Mouse (Mus musculus): ENCODE data around the gene Mms19. TPM values are rescaled to one million over a fixed set of nuclear protein-coding genes. Genes with fewer than 3 reads are reported as not detected.

Mms19 gene
- polyA plus RNA-seq, 1 experiment from 2014 or later, result 41.5 TPM

DNA sequence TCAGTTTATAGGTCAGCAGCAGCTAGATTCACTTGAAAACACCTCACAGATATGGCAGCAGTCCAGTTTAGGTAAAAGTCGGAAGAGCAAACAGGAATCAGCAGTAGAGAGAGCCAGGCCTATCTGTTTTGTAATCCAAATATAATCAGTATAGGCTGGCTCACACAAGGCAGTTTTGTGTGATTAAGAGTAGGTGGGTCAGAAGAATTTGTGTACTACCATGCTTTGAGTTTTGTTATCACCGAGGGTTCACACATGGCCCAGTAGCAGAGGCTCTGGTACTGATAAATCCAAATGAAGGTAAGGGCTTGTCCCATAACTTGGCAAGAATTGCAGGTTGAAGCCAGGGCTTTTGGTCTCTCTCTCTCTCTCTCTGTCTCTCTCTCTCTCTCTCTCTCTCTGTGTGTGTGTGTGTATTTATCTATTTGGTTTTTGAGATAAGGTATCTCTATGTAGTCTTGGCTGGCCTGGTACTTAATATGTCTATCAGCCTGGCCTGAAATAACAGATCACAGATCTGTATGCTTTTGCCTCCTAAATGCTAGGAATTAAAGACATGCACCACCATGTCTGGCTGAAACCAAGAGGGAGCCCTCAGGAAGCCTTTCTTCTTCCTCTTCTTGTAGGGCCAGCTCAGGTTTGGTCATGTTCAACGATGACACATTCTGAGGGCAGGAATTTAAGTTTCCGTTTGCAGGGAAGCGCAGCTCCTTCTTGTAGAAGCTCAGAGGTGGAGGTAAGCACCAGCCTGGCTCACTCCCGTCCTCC, 74.5 kb downstream of the Mms19 start:
- Histone ChIP-seq H3K4me2 (replicated peaks) (no peak overlapping the region), H3K36me3 (no peaks in the 10 kb centered on the region), H3K9ac (no peak overlapping the region), H3K27me3 (no peaks in the 10 kb centered on the region), H3K4me3 (no peak overlapping the region), H3K4me1 (no peaks in the 10 kb centered on the region), H3K9me3 (no peaks in the 10 kb centered on the region), H3K27ac (no peak overlapping the region)
- ATAC-seq (ENCODE audit: insufficient number of reproducible peaks, insufficient read depth, low FRiP score, low TSS enrichment), result no peak
- WGBS, result 63% methylated on average over 6 of the region's 6 CpGs

DNA sequence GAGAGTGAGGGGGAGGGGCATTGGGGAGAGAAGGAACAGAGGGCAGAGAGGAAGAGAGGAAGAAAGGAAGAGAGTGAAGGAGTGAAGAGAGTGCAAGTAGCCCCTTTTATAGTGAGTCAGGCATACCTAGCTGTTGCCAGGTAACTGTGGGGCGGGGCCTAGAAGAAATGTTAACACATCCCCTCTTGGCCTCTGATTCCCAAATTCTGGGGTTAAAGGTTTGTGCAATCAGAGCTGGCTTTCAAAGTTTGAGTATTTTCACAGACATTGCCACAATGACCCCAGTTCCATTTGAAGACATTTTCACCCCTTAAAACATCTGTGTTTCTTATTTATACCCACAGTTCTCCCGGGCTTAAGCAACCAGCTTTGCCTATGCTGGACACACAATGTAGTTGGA, 75.7 kb downstream of the Mms19 start:
- ATAC-seq (ENCODE audit: insufficient number of reproducible peaks, insufficient read depth, low FRiP score, low TSS enrichment), result no peak
- Histone ChIP-seq H3K9ac (no peak overlapping the region), H3K4me1 (no peaks in the 10 kb centered on the region), H3K27me3 (no peaks in the 10 kb centered on the region), H3K4me3 (no peak overlapping the region), H3K36me3 (no peaks in the 10 kb centered on the region), H3K9me3 (no peaks in the 10 kb centered on the region), H3K27ac (no peak overlapping the region), H3K4me2 (replicated peaks) (no peak overlapping the region)
- 90% methylated on average over 2 of the region's 2 CpGs for WGBS

DNA sequence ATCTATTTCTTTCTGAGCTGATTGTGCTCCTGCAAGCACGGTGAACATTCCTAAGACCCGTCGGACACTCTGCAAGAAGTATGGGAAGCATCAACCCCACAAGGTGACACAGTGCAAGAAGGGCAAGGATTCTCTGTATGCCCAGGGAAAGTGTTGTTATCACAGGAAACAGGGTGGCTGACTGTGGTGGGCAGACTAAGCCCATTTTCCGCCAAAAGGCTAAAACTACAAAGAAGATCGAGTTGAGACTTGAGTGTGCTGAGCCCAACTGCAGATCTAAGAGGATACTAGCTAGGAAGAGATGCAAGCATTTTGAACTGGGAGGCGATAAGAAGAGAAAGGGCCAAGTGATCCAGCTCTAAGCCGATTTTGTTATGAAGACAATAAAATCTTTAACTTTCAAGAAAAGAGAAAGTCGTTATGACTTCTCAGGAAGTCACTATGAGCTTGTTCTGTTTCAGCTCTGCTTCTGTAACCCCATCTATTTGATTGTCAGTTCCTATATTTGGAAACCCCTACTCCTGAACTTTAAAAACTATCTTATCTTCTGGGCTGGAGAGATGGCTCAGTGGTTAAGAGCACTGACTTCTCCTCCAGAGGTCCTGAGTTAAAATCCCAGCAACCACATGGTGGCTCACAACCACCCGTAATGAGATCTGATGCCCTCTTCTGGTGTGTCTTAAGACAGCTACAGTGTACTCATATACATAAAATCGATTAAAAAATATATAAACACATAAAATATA, 77.9 kb downstream of the Mms19 start:
- H3K9ac ChIP-seq, result no peak overlapping the region
- no peaks in the 10 kb centered on the region for H3K36me3 ChIP-seq
- WGBS, result 81% methylated on average over 10 of the region's 10 CpGs
- no peak overlapping the region for H3K4me3 ChIP-seq
- no peaks in the 10 kb centered on the region for H3K4me1 ChIP-seq
- no peak overlapping the region for H3K27ac ChIP-seq
- H3K9me3 ChIP-seq, result no peaks in the 10 kb centered on the region
- ATAC-seq (ENCODE audit: insufficient number of reproducible peaks, insufficient read depth, low FRiP score, low TSS enrichment), result no peak
- no peak overlapping the region for H3K4me2 ChIP-seq (replicated peaks)
- H3K27me3 ChIP-seq, result no peaks in the 10 kb centered on the region

DNA sequence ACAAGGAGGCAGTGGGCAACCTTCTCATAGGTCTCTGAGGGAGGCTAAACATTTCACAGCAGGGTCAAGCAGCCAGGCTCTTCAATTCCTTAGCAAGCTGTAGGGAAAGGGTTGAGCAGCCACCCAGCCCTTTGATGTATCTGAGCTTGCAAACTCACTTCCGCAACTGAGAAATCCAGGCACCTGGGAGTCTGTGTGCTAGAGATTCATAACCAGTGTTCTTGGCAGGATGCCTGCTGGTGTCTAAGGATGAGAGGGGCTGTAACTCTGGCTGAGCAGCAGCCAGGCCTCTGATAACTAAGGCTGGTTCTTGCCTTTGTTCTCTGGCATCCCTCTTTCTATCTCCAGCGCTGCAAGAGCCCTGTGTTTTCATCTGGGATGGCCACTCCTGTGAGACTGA, 79.3 kb downstream of the Mms19 start:
- no peak overlapping the region for H3K9ac ChIP-seq
- 62% methylated on average over 2 of the region's 2 CpGs for WGBS
- H3K36me3 ChIP-seq, result no peaks in the 10 kb centered on the region
- no peak overlapping the region for H3K4me2 ChIP-seq (replicated peaks)
- H3K27ac ChIP-seq, result no peak overlapping the region
- no peaks in the 10 kb centered on the region for H3K4me1 ChIP-seq
- H3K4me3 ChIP-seq, result no peak overlapping the region
- no peaks in the 10 kb centered on the region for H3K9me3 ChIP-seq
- H3K27me3 ChIP-seq, result no peaks in the 10 kb centered on the region
- no peak for ATAC-seq (ENCODE audit: insufficient number of reproducible peaks, insufficient read depth, low FRiP score, low TSS enrichment)

DNA sequence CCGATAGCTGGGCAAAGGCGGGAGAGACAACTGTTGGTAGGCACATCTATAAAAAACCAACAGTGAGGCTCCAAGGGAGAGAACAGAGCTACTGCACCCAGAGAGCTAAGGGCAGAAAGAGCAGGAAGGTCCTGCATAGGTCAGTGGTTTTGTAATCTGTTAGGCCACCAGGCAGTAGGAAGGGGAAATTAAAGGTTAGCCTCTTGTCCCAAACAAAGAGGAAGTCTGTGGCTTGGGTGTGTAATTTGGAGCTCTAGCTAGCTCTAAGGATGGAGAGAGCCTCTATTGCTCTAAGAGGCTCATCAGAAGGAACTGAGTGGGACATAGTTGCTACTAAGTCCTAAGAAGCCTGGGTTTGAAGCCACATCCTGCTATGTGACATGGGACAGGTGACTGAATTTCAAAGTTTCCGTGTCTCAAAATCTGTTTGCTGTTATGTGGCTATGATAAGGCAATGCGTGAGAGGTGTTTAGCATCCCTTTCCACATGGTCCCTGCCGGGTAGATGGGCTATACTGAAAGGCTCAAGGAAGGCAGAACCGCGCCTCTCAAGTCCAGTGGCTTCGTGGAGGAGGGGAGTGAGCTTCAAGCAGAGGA, 80.4 kb downstream of the Mms19 start:
- no peaks in the 10 kb centered on the region for H3K9me3 ChIP-seq
- ATAC-seq (ENCODE audit: insufficient number of reproducible peaks, insufficient read depth, low FRiP score, low TSS enrichment), result no peak
- H3K4me2 ChIP-seq (replicated peaks), result no peak overlapping the region
- H3K4me3 ChIP-seq, result no peak overlapping the region
- no peaks in the 10 kb centered on the region for H3K27me3 ChIP-seq
- no peak overlapping the region for H3K27ac ChIP-seq
- no peak overlapping the region for H3K9ac ChIP-seq
- WGBS, result 82% methylated on average over 8 of the region's 8 CpGs
- H3K36me3 ChIP-seq, result no peaks in the 10 kb centered on the region
- peaks cover under 1% of the 10 kb centered on the region for H3K4me1 ChIP-seq

DNA sequence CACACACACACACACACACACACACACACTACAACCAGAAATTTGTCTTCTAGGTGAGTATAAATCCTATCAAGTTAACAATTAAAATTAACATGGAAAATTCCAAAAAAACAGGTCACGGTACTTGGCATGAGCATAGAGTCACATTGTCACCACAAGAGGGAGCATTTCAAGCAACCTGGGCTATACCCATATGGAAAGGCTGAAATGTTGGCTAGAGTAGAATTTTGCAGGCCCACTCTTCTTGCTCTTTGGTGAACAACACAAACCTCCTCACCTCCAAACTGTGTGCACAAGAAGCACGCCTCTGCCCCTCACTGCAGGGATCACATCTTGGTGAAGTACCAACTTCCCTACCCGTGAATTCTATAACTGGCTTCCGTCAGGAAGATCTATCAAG, 82.1 kb downstream of the Mms19 start:
- Histone ChIP-seq H3K27ac (no peak overlapping the region), H3K27me3 (no peaks in the 10 kb centered on the region), H3K4me1 (peaks cover 8% of the 10 kb centered on the region), H3K9me3 (no peaks in the 10 kb centered on the region), H3K36me3 (no peaks in the 10 kb centered on the region), H3K9ac (no peak overlapping the region), H3K4me2 (replicated peaks) (no peak overlapping the region), H3K4me3 (no peak overlapping the region)
- ATAC-seq (ENCODE audit: insufficient number of reproducible peaks, insufficient read depth, low FRiP score, low TSS enrichment), result no peak
- WGBS, result 47% methylated on average over 4 of the region's 4 CpGs

DNA sequence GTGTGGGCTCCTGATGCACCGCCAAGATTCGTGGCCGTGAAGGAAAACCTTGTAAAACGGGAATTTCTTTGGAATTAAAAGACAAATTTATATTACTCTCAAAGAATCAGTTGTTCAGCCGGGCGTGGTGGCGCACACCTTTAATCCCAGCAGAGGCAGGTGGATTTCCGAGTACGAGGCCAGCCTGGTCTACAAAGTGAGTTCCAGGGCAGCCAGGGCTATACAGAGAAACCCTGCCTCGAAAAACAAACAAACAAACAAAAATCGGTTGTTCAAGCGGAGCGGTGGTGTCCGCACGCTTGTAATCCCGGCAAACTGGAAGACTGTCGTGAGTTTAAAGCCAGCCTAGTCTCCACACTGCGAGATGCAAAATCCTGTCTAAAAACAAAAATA, 84.6 kb downstream of the Mms19 start:
- peak overlapping the region; percentile 88 for H3K4me2 ChIP-seq (replicated peaks)
- 17% methylated on average over 18 of the region's 18 CpGs for WGBS
- H3K36me3 ChIP-seq, result 0 out of 2 replicates have a peak, but pooled peaks cover 6% of the 10 kb centered on the region
- peak overlapping the region; percentile 78 for H3K4me3 ChIP-seq
- H3K9ac ChIP-seq, result peak overlapping the region; percentile 60
- ATAC-seq (ENCODE audit: insufficient number of reproducible peaks, insufficient read depth, low FRiP score, low TSS enrichment), result no peak
- no peaks in the 10 kb centered on the region for H3K9me3 ChIP-seq
- no peak overlapping the region for H3K27ac ChIP-seq
- no peaks in the 10 kb centered on the region for H3K27me3 ChIP-seq
- H3K4me1 ChIP-seq, result peaks cover 8% of the 10 kb centered on the region

DNA sequence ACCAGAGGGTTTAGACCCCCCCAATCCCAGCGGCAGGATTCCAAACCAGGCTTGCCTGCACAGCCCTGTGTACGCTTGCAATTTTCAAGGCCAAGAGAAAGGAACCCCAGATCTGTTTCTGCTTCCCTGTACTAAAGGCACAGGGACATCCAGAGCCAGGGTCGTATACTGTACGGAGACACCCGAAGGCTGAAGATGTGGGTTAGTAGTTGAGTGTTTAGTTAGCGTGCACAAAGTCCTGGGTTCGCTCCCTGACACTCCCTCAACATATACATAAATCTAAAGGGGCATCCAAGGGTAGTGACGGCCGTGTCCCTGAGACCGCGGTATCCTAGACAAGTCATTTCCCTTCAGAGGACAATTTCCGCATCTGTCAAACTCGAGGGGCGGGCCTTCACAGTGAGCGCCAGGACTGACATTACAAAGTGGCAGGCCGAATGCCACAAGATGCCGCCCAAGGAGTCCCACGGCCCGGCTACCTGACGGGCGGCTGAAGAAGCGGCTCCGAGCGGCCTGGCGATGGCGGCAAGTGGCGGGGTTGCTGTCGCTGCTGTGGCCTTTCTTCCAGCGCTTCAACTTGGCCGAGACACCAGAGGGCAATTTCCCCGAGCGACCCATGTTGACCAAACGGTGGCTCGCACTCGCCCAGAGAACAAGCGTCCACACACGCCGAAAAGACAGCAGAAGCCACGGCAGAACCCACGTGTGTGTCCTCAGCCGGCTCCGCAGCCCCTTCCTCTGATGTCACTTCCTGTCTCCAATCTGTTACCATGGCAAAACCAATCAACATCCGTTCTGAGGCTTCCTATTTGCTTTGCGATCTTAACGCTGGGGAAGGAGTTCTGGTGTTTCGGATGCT, 85.3 kb downstream of the Mms19 start, which contains the start of gene Rrp12:
Gene Rrp12 (minus strand): TSS at position 714 of the 859 bp plus-strand sequence.
- peak within 1 kb of the TSS; percentile 88 for H3K4me2 ChIP-seq (replicated peaks)
- peaks cover 8% of the 10 kb centered on the region for H3K4me1 ChIP-seq
- 0 out of 2 replicates have a peak, but pooled peaks cover 6% of the 10 kb centered on the region for H3K36me3 ChIP-seq
- H3K27ac ChIP-seq, result no peak within 1 kb of the TSS
- H3K27me3 ChIP-seq, result no peaks in the 10 kb centered on the region
- WGBS, result 1% methylated on average over 46 of the region's 46 CpGs
- no peaks in the 10 kb centered on the region for H3K9me3 ChIP-seq
- peak; percentile 84; the same call in 1 of the 2 replicates for ATAC-seq (ENCODE audit: insufficient number of reproducible peaks, insufficient read depth, low FRiP score, low TSS enrichment)
- H3K9ac ChIP-seq, result peak within 1 kb of the TSS; percentile 60
- H3K4me3 ChIP-seq, result peak within 1 kb of the TSS; percentile 78

DNA sequence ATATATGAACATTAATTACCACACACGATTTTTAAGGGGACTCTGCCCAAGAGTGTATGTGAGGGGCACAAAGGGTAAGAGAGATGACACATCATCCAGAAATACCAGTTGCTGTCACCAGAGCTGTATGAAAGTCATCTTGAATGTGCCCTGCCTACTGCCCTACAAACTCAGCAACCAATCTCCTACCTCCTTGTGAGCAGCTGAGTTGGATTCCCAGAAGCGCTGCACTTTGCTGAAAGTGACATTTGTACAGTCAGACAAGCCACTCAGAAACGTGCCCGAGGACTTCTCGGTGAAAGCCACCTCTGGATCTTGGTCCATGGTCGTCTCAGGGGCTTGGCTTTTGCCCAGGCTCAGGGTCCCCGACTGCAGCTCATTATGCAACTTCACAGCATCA, 86.0 kb downstream of the Mms19 start:
- ATAC-seq (ENCODE audit: insufficient number of reproducible peaks, insufficient read depth, low FRiP score, low TSS enrichment), result no peak
- H3K4me2 ChIP-seq (replicated peaks), result peak overlapping the region; percentile 88
- H3K4me1 ChIP-seq, result peaks cover 8% of the 10 kb centered on the region
- H3K27ac ChIP-seq, result no peak overlapping the region
- 44% methylated on average over 7 of the region's 7 CpGs for WGBS
- peak overlapping the region; percentile 60 for H3K9ac ChIP-seq
- no peaks in the 10 kb centered on the region for H3K27me3 ChIP-seq
- H3K36me3 ChIP-seq, result peaks cover 12% of the 10 kb centered on the region
- peak overlapping the region; percentile 78 for H3K4me3 ChIP-seq
- no peaks in the 10 kb centered on the region for H3K9me3 ChIP-seq

All from embryonic facial prominence, embryonic 12.5 days (tissue).